Mouse (Mus musculus) gastrocnemius, adult 18-20 months (tissue): ENCODE data around the gene Rc3h1. TPM values are rescaled to one million over a fixed set of nuclear protein-coding genes. Genes with fewer than 3 reads are reported as not detected.
"Not testable (repeated sequence)": the region's sequence is repeated elsewhere in the genome, so short reads cannot be mapped to it uniquely, and the experiment has no call there.

Experiments used
- DNase-seq: peaks from one replicate; pipeline ENCODE4 v3.0.0; 2021; ENCODE audit warnings: low spot score
- long read RNA-seq, 2 experiments: library from polyadenylated mRNA; stranded (forward); transcript quantifications; one replicate each; pipeline ENCODE4 v2.0.0; 2021
- total RNA-seq, 2 experiments: library from RNA; stranded (reverse); gene quantifications; 2 replicates each; pipeline ENCODE4 v1.2.3; 2021

The Rc3h1 gene
- total RNA-seq: 10 to 100 TPM; 34.3 to 34.8 TPM
- long read RNA-seq, experiment 1, full-length matches to known transcripts: 2 of 20 reads
- long read RNA-seq, experiment 1, partial matches to known transcripts: 0 of 20 reads
- long read RNA-seq, experiment 1, other reads (novel, unspliced or antisense): 18 of 20 reads
- long read RNA-seq, experiment 2, partial matches to known transcripts: 0 of 19 reads
- long read RNA-seq, experiment 2, other reads (novel, unspliced or antisense): 19 of 19 reads

- peak; percentile 99 for DNase-seq
Measured at GRCm38 (mm10) chr1:160906057-160906557, at the start of gene Rc3h1. Gene Rc3h1, plus strand, starts transcription at chr1:160906418.

- DNase-seq: no peak
Measured at GRCm38 (mm10) chr1:160858132-160858531, 48.1 kb upstream of the Rc3h1 start.

DNA sequence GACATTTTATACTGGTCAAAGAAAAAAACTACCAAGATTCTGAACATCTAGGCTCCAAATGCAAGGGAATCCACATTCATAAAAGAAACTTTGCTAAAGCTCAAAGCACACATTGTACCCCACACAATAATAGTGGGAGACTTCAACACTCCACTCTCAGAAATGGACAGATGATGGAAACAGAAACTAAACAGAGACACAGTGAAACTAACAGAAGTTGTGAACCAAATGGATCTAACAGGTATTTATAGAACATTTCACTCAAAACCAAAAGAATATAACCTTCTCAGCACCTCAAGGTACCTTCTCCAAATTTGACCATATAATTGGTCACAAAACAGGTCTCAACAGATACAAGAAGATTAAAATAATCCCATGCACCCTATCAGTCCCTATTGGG, 46.3 kb upstream of the Rc3h1 start:
- DNase-seq: not testable (repeated sequence)

GRCm38 (mm10) chr1:160861142-160861541, 45.1 kb upstream of the Rc3h1 start:
- DNase-seq: no peak

GRCm38 (mm10) chr1:160861632-160862031, 44.6 kb upstream of the Rc3h1 start:
- DNase-seq: no peak

- no peak for DNase-seq
Measured at GRCm38 (mm10) chr1:160863027-160863426, 43.2 kb upstream of the Rc3h1 start.

DNA sequence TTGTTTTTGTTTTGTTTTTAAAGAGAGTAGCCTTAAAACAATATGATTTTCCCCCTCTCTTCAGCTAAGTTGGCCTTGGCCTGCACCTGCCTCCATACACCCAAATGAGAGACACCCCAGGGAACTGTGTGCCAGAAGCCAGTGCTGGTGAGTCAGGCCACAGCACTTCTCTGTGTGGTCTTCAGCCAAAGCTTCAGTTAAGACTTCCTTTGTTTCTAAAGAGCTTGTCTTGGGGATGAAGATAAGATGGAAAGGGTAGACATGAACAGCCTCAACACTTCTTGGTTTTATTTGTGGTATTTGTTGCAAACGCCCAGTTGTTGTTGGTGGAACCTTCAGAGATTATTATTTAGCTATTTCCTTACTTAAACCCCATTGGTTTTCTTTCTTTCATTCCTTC, 31.5 kb upstream of the Rc3h1 start:
- no peak for DNase-seq

DNA sequence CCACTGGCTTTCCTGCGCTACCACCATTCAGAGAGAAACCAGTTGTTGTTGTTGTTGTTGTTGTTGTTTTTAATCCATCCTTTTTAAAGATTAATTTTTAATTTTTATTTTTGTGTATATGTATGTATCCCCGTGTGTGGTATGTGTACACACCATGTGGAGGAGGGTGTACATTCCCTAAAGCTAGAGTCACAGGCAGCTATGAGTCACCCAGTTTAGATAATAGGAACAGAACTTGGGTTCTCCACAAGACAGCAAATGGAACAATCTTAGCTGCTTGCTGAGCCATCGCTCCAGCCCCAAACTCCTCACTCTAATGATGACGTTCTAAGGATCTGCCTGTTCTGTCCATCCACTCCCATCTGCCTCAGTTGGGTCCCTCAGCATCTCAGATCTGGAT, 29.2 kb upstream of the Rc3h1 start:
- DNase-seq: no peak

DNA sequence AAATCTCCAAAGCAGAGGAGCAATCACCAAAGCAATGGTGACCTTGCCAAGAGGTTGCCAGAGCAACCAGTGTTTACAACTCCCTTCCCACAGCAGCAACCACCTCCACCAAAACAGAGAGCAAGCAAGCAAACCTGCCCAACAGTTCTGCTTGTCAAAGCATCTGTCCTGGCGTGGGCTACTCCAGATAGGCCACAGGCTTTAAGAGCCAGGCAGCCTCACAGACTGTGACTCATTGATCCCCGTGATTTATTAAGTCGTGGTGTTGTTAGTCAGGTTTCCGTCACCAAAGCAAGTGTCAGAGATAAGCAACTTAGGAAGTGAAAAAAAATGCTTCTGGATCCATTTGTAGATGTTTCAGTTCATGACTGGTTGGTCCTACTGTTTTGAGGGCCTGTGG, 27.7 kb upstream of the Rc3h1 start:
- no peak for DNase-seq

- DNase-seq: not testable (repeated sequence)
Measured at GRCm38 (mm10) chr1:160881378-160881777, 24.8 kb upstream of the Rc3h1 start.

DNA sequence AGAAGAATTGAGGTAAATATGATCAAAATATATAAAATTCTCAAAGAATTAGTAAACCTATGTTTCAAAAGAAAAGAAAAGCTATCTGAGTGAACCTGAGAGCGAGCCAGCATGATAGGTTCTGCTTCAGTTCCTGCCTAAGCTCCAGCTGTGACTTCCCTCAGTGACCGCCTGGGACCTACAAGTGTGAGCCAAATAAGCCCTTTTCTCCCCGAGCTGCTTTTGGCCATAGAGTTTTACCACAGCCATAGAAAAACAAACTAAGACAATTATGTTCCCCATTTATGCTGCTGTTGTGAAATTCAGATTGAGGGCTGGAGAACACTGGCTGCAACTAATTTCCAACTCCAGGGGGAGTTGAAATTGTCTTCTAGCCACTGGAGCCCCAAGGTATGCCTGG, 24.2 kb upstream of the Rc3h1 start:
- DNase-seq: no peak

DNA sequence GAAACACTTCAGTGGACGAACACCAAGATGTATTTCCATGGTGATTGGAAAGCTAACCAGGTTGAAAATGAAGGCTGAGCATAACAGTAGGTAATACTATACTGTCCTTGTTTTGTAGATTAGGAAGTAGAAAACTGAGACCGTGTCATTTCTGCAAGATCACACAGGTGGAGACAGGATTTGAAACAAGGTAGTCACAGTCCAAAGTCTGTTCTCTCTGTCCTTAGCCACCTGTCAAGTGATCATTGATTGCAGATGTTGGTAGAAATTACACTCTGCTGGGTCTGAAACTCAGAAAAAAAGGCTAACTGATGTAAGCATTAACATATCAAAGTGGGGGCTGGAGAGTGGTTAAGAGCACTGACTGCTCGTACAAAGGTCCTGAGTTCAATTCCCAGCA, 21.9 kb upstream of the Rc3h1 start:
- DNase-seq: no peak

- no peak for DNase-seq
Measured at GRCm38 (mm10) chr1:160884993-160885392, 21.2 kb upstream of the Rc3h1 start.

DNA sequence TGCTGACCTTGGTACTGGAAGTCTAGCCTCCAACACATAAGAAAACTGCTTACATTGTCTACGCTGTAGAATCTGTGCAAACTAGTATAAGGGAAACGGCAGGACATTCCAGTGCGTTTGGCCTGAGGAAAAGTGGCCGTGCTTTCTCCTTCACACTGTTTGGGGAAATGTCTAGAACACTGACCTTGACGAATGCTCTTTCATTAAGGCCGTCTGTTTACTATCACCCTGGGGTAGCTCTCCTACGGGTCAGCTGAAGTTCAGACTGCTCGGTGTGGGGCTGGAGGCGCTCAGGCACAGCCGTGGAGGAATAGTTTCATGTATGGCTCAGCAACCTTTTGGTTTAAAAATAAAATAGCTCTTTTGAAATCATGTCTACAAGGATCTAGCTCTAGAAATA, 6.5 kb upstream of the Rc3h1 start:
- no peak for DNase-seq

GRCm38 (mm10) chr1:160904047-160904446, 2.2 kb upstream of the Rc3h1 start:
- no peak for DNase-seq

DNA sequence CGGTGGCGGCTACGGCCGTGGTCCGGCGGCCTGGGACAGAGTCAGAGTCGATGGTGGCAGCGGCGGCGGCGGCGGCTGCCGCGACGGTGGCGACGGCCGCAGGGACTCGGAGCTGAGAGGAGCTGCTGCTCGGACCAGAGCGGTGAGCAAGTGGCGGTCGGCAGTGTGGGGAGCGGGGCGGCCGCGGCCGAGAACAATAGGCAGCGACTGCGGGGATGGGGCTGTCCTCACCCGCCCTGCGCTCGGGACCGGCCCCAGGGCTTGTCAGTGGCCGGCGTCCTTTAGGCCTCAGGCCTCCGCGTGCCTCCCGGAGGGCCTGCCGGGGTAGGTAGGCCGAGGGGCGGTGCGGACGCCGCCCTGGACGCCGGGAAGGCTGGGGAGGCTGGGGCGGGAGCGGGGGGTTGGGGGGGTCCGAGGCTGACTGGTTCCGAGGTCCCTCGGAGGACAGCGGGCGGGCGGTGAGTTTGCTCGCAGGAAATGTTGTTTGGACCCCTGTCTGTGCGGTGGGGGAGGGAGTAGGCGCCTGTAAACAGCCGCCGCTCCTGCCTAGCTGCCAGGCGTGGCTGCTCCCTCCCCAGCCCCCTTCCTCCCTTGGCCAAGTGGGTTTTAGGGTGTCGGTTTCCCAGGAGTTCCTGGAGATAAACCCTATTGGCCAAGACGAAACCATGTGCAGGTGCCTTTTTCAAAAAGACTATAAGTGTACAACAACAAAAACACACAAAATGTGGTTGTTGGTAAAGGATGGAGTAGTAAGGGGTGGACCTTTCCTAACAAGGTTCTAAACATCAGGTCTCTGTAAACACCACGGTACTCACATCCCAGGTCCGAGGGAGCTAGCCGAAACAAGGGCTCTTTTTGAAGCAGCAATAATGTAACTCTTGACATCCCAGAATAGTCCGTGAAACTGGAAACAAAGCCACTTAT, 602 bp downstream of the Rc3h1 start:
- peak; percentile 61 for DNase-seq

GRCm38 (mm10) chr1:160910176-160910575, 4.0 kb downstream of the Rc3h1 start:
- DNase-seq: peak; percentile 65

- no peak for DNase-seq
Measured at GRCm38 (mm10) chr1:160910812-160911211, 4.6 kb downstream of the Rc3h1 start.

DNA sequence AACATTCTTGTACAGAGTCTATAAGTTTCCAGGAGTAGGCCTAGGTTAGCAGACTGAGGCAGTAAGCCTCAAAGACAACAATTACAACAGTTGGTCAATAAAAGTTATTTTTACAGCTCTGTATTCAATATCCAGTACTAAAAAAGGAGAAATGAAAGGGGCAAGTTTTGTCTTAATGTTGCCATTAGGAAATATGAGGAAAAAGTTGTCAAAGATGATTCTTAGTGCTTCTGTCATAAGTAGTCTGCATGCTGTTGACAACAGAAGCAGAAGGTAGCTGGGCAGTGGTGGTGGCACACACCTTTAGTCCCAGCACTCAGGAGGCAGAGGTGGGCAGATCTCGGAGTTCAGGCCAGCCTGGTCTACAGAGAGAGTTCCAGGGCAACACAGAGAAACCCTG, 13.2 kb downstream of the Rc3h1 start:
- no peak for DNase-seq

DNA sequence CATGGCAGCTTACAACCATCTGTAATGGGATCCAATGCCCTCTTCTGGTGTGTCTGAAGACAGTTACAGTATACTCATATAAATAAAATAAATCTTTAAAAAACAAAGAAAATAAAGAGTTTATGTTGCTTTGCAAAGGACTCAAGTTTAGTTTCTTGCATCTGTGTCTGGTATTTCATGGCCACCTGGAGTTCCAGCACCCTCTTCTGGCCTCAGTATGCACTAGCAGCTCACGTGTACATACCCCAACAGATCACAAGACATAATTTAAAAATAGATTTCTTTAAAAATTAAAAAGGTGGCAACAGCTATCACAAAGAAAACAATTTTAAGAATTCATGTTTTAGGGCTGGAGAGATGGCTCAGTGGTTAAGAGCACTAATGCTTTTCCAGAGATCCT, 15.7 kb downstream of the Rc3h1 start:
- DNase-seq: no peak

GRCm38 (mm10) chr1:160931320-160931719, 25.1 kb downstream of the Rc3h1 start:
- no peak for DNase-seq

DNA sequence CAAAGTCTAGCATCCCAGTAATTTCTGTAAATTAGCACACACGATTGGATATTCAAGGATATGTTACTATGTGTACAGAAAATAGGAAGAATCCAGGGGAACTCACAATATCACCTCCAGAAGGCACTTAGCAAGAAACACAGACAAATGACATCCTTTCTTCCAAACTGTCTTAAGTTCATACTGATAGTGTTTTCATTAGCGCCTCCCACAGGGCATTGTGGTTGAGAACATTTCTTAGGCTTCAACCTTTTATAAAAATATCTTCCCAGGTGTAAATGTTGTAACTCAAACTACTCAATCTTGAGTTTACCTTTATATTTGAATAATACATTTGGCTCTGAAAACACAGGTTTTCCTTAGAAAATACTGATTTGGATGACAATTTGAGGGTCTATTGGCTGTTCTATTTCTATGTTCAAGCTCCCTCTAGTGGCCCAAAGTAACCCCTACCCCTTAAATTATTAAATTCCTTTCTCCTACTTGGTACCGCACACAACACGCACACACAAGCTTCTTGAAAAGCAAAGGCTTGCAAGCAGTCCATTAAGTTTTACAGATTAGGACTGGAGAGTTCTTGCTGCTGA, 27.8 kb downstream of the Rc3h1 start:
- no peak for DNase-seq
